Mouse (Mus musculus): ENCODE data around the gene Mup7. TPM values are rescaled to one million over a fixed set of nuclear protein-coding genes. Genes with fewer than 3 reads are reported as not detected.
"Not testable (repeated sequence)": the region's sequence is repeated elsewhere in the genome, so short reads cannot be mapped to it uniquely, and the experiment has no call there.

Gene Mup7
- not detected in 2 replicates for polyA plus RNA-seq (2015; fragmentation: Nextera tagmentation; extraction: Ambion mirVana)

GRCm38 (mm10) chr4:60070375-60070774 lies at the start of gene Mup7:
Gene Mup7, minus strand, starts transcription at chr4:60070475.
- not testable (repeated sequence) for H3K4me1 ChIP-seq (replicated peaks; ENCODE audit: control insufficient read depth, insufficient read depth, low read length); H3K4me3 ChIP-seq (replicated peaks; ENCODE audit: low read length); H3K9me3 ChIP-seq (ENCODE audit: control insufficient read depth, low read length); H3K27me3 ChIP-seq (replicated peaks; ENCODE audit: control insufficient read depth, insufficient read depth, low read length); H3K9ac ChIP-seq (replicated peaks; ENCODE audit: low read depth, low read length); H3K27ac ChIP-seq (ENCODE audit: low read length); ATAC-seq; H3K4me2 ChIP-seq (ENCODE audit: low read length); H3K36me3 ChIP-seq (ENCODE audit: control insufficient read depth, insufficient read depth)
- WGBS, result 85% methylated on average over 2 of the region's 2 CpGs

GRCm38 (mm10) chr4:60079865-60080264 lies 9.6 kb upstream of the Mup7 start:
- H3K4me1 ChIP-seq (replicated peaks; ENCODE audit: control insufficient read depth, insufficient read depth, low read length); H3K27ac ChIP-seq (ENCODE audit: low read length); H3K27me3 ChIP-seq (replicated peaks; ENCODE audit: control insufficient read depth, insufficient read depth, low read length); H3K9me3 ChIP-seq (ENCODE audit: control insufficient read depth, low read length); ATAC-seq; H3K4me3 ChIP-seq (replicated peaks; ENCODE audit: low read length); H3K9ac ChIP-seq (replicated peaks; ENCODE audit: low read depth, low read length); H3K4me2 ChIP-seq (ENCODE audit: low read length); H3K36me3 ChIP-seq (ENCODE audit: control insufficient read depth, insufficient read depth): not testable (repeated sequence)
- WGBS, result 85% methylated on average over 3 of the region's 3 CpGs

- H3K36me3 ChIP-seq (ENCODE audit: control insufficient read depth, insufficient read depth); H3K4me2 ChIP-seq (ENCODE audit: low read length); H3K9ac ChIP-seq (replicated peaks; ENCODE audit: low read depth, low read length); H3K4me1 ChIP-seq (replicated peaks; ENCODE audit: control insufficient read depth, insufficient read depth, low read length); H3K4me3 ChIP-seq (replicated peaks; ENCODE audit: low read length); ATAC-seq; H3K9me3 ChIP-seq (ENCODE audit: control insufficient read depth, low read length); H3K27ac ChIP-seq (ENCODE audit: low read length); H3K27me3 ChIP-seq (replicated peaks; ENCODE audit: control insufficient read depth, insufficient read depth, low read length): not testable (repeated sequence)
- WGBS, result 72% methylated on average over 11 of the region's 13 CpGs
Observed at GRCm38 (mm10) chr4:60029334-60030111, 40.8 kb downstream of the Mup7 start.

- H3K27me3 ChIP-seq (replicated peaks; ENCODE audit: control insufficient read depth, insufficient read depth, low read length); H3K9me3 ChIP-seq (ENCODE audit: control insufficient read depth, low read length); H3K9ac ChIP-seq (replicated peaks; ENCODE audit: low read depth, low read length); H3K4me2 ChIP-seq (ENCODE audit: low read length); H3K4me3 ChIP-seq (replicated peaks; ENCODE audit: low read length); ATAC-seq; H3K4me1 ChIP-seq (replicated peaks; ENCODE audit: control insufficient read depth, insufficient read depth, low read length); H3K36me3 ChIP-seq (ENCODE audit: control insufficient read depth, insufficient read depth); H3K27ac ChIP-seq (ENCODE audit: low read length): not testable (repeated sequence)
- 94% methylated on average over 7 of the region's 7 CpGs for WGBS
Observed at GRCm38 (mm10) chr4:60020141-60020540, 50.1 kb downstream of the Mup7 start.

Other genes starting within 250 kb of the Mup7 start
- 0.16 TPM in 1 of 2 replicates, not detected in the other for gene Slc46a2, start 155.4 kb downstream of the Mup7 start, polyA plus RNA-seq (2015; fragmentation: Nextera tagmentation; extraction: Ambion mirVana)
- gene Mup4, start 109.8 kb downstream of the Mup7 start, polyA plus RNA-seq (2015; fragmentation: Nextera tagmentation; extraction: Ambion mirVana), result not detected in 2 replicates
- gene Mup6, start 106.2 kb downstream of the Mup7 start, polyA plus RNA-seq (2015; fragmentation: Nextera tagmentation; extraction: Ambion mirVana), result not detected in 2 replicates
- gene Mup2, start 83.8 kb upstream of the Mup7 start, polyA plus RNA-seq (2015; fragmentation: Nextera tagmentation; extraction: Ambion mirVana), result not detected in 2 replicates
- gene Mup8, start 152.1 kb upstream of the Mup7 start, polyA plus RNA-seq (2015; fragmentation: Nextera tagmentation; extraction: Ambion mirVana), result not detected in 2 replicates